Mouse (Mus musculus): ENCODE measurements around the gene Gcnt2. TPM values are rescaled to one million over a fixed set of nuclear protein-coding genes. Genes with fewer than 3 reads are reported as not detected.

Gene Gcnt2
- polyA plus RNA-seq, 2 experiments: 0.51 to 1.2 TPM

- Histone ChIP-seq H3K9me3 (ENCODE audit: control insufficient read depth, low read length) (no peaks in the 10 kb centered on the region), H3K4me2 (ENCODE audit: low read depth) (peak overlapping the region; percentile 68), H3K27ac (no peak overlapping the region), H3K36me3 (replicated peaks; ENCODE audit: control insufficient read depth, insufficient read depth, low read depth) (no peaks in the 10 kb centered on the region), H3K27me3 (ENCODE audit: control insufficient read depth, insufficient read depth, low read length) (no peaks in the 10 kb centered on the region), H3K4me3 (ENCODE audit: insufficient read depth in 1 of 2, low read depth in 2 of 2, low read length in 2 of 2) (peak overlapping the region; percentile 49 to 63), H3K4me1 (replicated peaks; ENCODE audit: control insufficient read depth in 2 of 2, insufficient read depth in 2 of 2, low read length in 1 of 2) (peaks cover 0 to 14% of the 10 kb centered on the region in 2 experiments; a peak in 2 of 4 replicates), H3K9ac (replicated peaks) (peak overlapping the region; percentile 6)
- DNase-seq (ENCODE audit: low read depth in 3 of 3, low spot score in 3 of 3) (peak in 2 of 3 experiments; percentile 30), ATAC-seq (ENCODE audit: insufficient read depth) (peak; percentile 61; the same call in 1 of the 2 replicates)
- no peak for TF ChIP-seq CTCF (IDR thresholded peaks at IDR 0.05; ENCODE audit: low read depth)
- no peak for TF ChIP-seq EP300 (IDR thresholded peaks at IDR 0.05; ENCODE audit: low read depth)
- WGBS (ENCODE audit: insufficient replicate concordance): under 1% methylated on average over 13 of the region's 13 CpGs
Measured at GRCm38 (mm10) chr13:40854451-40855058, 5.0 kb upstream of the Gcnt2 start.

DNA sequence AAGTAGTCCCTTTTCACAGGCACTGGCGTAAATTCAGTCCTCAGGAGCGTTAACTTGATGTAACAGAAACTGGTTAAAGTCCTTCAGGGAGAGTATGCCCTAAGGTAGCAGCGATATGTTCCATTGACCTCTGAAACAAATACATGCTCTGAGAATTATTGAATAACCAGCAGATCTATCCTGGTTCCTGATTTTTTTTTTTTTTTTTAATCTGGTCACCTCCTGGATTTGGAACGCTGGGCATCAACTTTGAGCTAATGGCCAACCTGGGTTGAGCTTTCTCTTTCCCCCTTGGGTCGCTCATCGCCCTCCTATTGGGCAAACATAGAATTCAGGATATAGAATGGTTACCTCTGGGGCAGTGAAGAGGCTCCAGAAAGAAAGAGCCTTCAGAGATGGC is 4.3 kb upstream of the Gcnt2 start:
- Histone ChIP-seq H3K4me1 (replicated peaks; ENCODE audit: control insufficient read depth in 2 of 2, insufficient read depth in 2 of 2, low read length in 1 of 2) (peaks cover 0 to 14% of the 10 kb centered on the region in 2 experiments; a peak in 2 of 4 replicates), H3K27ac (no peak overlapping the region), H3K4me2 (ENCODE audit: low read depth) (peak overlapping the region; percentile 68), H3K36me3 (replicated peaks; ENCODE audit: control insufficient read depth, insufficient read depth, low read depth) (no peaks in the 10 kb centered on the region), H3K4me3 (ENCODE audit: insufficient read depth in 1 of 2, low read depth in 2 of 2, low read length in 2 of 2) (no peak overlapping the region), H3K9me3 (ENCODE audit: control insufficient read depth, low read length) (no peaks in the 10 kb centered on the region), H3K27me3 (ENCODE audit: control insufficient read depth, insufficient read depth, low read length) (no peaks in the 10 kb centered on the region), H3K9ac (replicated peaks) (no peak overlapping the region)
- ATAC-seq (ENCODE audit: insufficient read depth) (no peak), DNase-seq (ENCODE audit: low read depth in 3 of 3, low spot score in 3 of 3) (no peak)
- 63% methylated on average over 6 of the region's 6 CpGs for WGBS (ENCODE audit: insufficient replicate concordance)
- no peak for TF ChIP-seq CTCF (IDR thresholded peaks at IDR 0.05; ENCODE audit: low read depth)
- no peak for TF ChIP-seq EP300 (IDR thresholded peaks at IDR 0.05; ENCODE audit: low read depth)

DNA sequence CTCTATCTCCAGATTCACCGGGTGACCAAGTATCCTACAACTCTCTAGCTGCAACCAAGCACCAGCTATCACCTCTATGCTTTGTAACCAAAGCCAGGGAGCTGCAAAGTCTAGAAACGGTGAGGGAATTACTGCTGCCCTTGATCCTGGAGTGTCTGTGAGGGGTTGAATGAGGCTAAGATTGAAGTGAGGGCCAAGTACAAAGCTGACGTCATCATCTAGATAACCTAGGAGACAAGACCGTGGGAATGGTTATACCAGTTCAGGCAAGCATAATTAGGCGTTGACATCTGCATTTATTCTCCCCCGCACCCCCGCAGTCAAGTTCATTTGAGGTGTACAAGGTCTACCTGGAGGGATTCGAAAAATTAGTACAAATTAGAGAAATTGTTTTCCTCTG is 2.8 kb upstream of the Gcnt2 start:
- Histone ChIP-seq H3K27ac (no peak overlapping the region), H3K4me1 (replicated peaks; ENCODE audit: control insufficient read depth in 2 of 2, insufficient read depth in 2 of 2, low read length in 1 of 2) (peaks cover 0 to 14% of the 10 kb centered on the region in 2 experiments; a peak in 2 of 4 replicates), H3K4me3 (ENCODE audit: insufficient read depth in 1 of 2, low read depth in 2 of 2, low read length in 2 of 2) (no peak overlapping the region), H3K9me3 (ENCODE audit: control insufficient read depth, low read length) (no peaks in the 10 kb centered on the region), H3K9ac (replicated peaks) (no peak overlapping the region), H3K36me3 (replicated peaks; ENCODE audit: control insufficient read depth, insufficient read depth, low read depth) (no peaks in the 10 kb centered on the region), H3K4me2 (ENCODE audit: low read depth) (no peak overlapping the region), H3K27me3 (ENCODE audit: control insufficient read depth, insufficient read depth, low read length) (no peaks in the 10 kb centered on the region)
- WGBS (ENCODE audit: insufficient replicate concordance): 68% methylated on average over 8 of the region's 8 CpGs
- ATAC-seq (ENCODE audit: insufficient read depth) (no peak), DNase-seq (ENCODE audit: low read depth in 3 of 3, low spot score in 3 of 3) (no peak)
- TF ChIP-seq CTCF (IDR thresholded peaks at IDR 0.05; ENCODE audit: low read depth) (no peak), EP300 (IDR thresholded peaks at IDR 0.05; ENCODE audit: low read depth) (no peak)

DNA sequence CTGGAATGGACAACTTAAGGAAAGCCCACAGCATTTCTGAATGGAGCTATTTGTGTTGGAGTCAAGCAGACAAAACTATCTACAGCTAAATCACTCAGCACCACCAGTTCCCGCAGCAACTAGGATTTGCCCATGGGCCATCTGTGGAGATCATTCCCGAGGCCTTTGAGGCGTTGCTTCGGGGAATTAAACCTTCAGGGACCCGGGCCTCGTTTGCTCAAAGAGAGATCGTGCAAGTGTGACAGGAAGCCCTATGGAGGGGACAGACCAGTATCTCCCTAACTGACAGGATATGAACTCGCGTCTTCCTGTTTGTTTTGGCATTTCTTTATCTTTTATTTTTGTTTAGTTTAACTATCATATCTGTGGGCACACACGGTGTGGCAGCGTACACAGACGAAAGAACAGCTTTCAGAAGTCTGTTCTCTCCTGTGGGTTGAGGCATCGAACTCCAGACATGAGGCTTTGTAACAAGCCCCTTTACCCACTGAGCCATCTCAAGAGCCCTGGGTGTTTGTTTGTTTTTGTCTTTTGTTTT is 2.2 kb upstream of the Gcnt2 start:
- Histone ChIP-seq H3K4me3 (ENCODE audit: insufficient read depth in 1 of 2, low read depth in 2 of 2, low read length in 2 of 2) (no peak overlapping the region), H3K27ac (no peak overlapping the region), H3K4me1 (replicated peaks; ENCODE audit: control insufficient read depth in 2 of 2, insufficient read depth in 2 of 2, low read length in 1 of 2) (peaks cover 0 to 14% of the 10 kb centered on the region in 2 experiments; a peak in 2 of 4 replicates), H3K9ac (replicated peaks) (no peak overlapping the region), H3K4me2 (ENCODE audit: low read depth) (no peak overlapping the region), H3K36me3 (replicated peaks; ENCODE audit: control insufficient read depth, insufficient read depth, low read depth) (no peaks in the 10 kb centered on the region), H3K27me3 (ENCODE audit: control insufficient read depth, insufficient read depth, low read length) (no peaks in the 10 kb centered on the region), H3K9me3 (ENCODE audit: control insufficient read depth, low read length) (no peaks in the 10 kb centered on the region)
- DNase-seq (ENCODE audit: low read depth in 3 of 3, low spot score in 3 of 3) (no peak), ATAC-seq (ENCODE audit: insufficient read depth) (no peak)
- TF ChIP-seq EP300 (IDR thresholded peaks at IDR 0.05; ENCODE audit: low read depth): no peak
- no peak for TF ChIP-seq CTCF (IDR thresholded peaks at IDR 0.05; ENCODE audit: low read depth)
- 37% methylated on average over 13 of the region's 13 CpGs for WGBS (ENCODE audit: insufficient replicate concordance)

- Histone ChIP-seq H3K27me3 (ENCODE audit: control insufficient read depth, insufficient read depth, low read length) (no peaks in the 10 kb centered on the region), H3K4me3 (ENCODE audit: insufficient read depth in 1 of 2, low read depth in 2 of 2, low read length in 2 of 2) (no peak overlapping the region), H3K9me3 (ENCODE audit: control insufficient read depth, low read length) (no peaks in the 10 kb centered on the region), H3K4me1 (replicated peaks; ENCODE audit: control insufficient read depth in 2 of 2, insufficient read depth in 2 of 2, low read length in 1 of 2) (peaks cover 0 to 12% of the 10 kb centered on the region in 2 experiments; a peak in 2 of 4 replicates), H3K27ac (no peak overlapping the region), H3K4me2 (ENCODE audit: low read depth) (peak overlapping the region; percentile 48), H3K9ac (replicated peaks) (no peak overlapping the region), H3K36me3 (replicated peaks; ENCODE audit: control insufficient read depth, insufficient read depth, low read depth) (no peaks in the 10 kb centered on the region)
- no peak for DNase-seq (ENCODE audit: low read depth in 3 of 3, low spot score in 3 of 3)
- ATAC-seq (ENCODE audit: insufficient read depth): no peak
- TF ChIP-seq CTCF (IDR thresholded peaks at IDR 0.05; ENCODE audit: low read depth) (no peak), EP300 (IDR thresholded peaks at IDR 0.05; ENCODE audit: low read depth) (no peak)
- WGBS (ENCODE audit: insufficient replicate concordance): 61% methylated on average over 8 of the region's 8 CpGs
Measured at GRCm38 (mm10) chr13:40859225-40859624, 329 bp upstream of the Gcnt2 start.
